Mouse (Mus musculus) c-Kit-positive CD71-positive TER-119-negative erythroid progenitor cells, embryonic 14.5 days (primary cell): Measurements from ENCODE around the gene Ankrd42.

ENCODE experiments used
- DNase-seq: peaks from one replicate; pipeline ENCODE4 v3.0.0-alpha.2; 2013; ENCODE audit warnings: low read depth

Gene Ankrd42

GRCm38 (mm10) chr7:92566775-92567174 is 70.2 kb downstream of the Ankrd42 start:
- DNase-seq = no peak

GRCm38 (mm10) chr7:92560986-92561876 is 75.7 kb downstream of the Ankrd42 start, which contains the start of gene Ccdc90b:
Gene Ccdc90b (plus strand): TSS chr7:92561149.
- peak; percentile 84 for DNase-seq

- DNase-seq = no peak
Observed at GRCm38 (mm10) chr7:92558744-92559143, 78.2 kb downstream of the Ankrd42 start.

GRCm38 (mm10) chr7:92550990-92551392 is 86.0 kb downstream of the Ankrd42 start:
- DNase-seq = no peak

GRCm38 (mm10) chr7:92550248-92550989 is 86.5 kb downstream of the Ankrd42 start:
- no peak for DNase-seq

GRCm38 (mm10) chr7:92546763-92547162 is 90.2 kb downstream of the Ankrd42 start:
- no peak for DNase-seq

GRCm38 (mm10) chr7:92532351-92533036 is 104.4 kb downstream of the Ankrd42 start:
- DNase-seq = no peak
